Mouse (Mus musculus) forebrain, embryonic 15.5 days (tissue): ENCODE results near the gene Vcam1. TPM values are rescaled to one million over a fixed set of nuclear protein-coding genes. Genes with fewer than 3 reads are reported as not detected.
A peak's percentile ranks its signal among the peaks of the same experiment; 100 is the strongest.

Source experiments
- ATAC-seq: fragments of 200-750 bp; cut with Nextera tagmentation; replicated peaks from 2 replicates; pipeline ENCODE4 v1.8.0; 2017; ENCODE audit warnings: mild to moderate bottlenecking, moderate TSS enrichment, moderate library complexity
- H3K27ac ChIP-seq: fragments of 300-500 bp; sonication (generic); replicated peaks from 2 replicates; pipeline ENCODE4 v1.5.1; 2015; ENCODE audit warnings: mild to moderate bottlenecking, inconsistent platforms
- H3K27me3 ChIP-seq: fragments of 300-500 bp; sonication (generic); 2 replicates; pipeline ENCODE4 v1.6.1; 2015; ENCODE audit warnings: inconsistent platforms
- H3K36me3 ChIP-seq: fragments of 300-500 bp; sonication (generic); 2 replicates; pipeline ENCODE4 v1.6.1; 2015; ENCODE audit warnings: mild to moderate bottlenecking, inconsistent platforms
- H3K4me1 ChIP-seq: fragments of 300-500 bp; sonication (generic); 2 replicates; pipeline ENCODE4 v1.6.1; 2015; ENCODE audit warnings: inconsistent platforms
- H3K4me2 ChIP-seq: fragments of 300-500 bp; sonication (generic); replicated peaks from 2 replicates; pipeline ENCODE4 v1.6.1; 2015; ENCODE audit warnings: mild to moderate bottlenecking, inconsistent platforms
- H3K4me3 ChIP-seq: fragments of 300-500 bp; sonication (generic); 2 replicates; pipeline ENCODE4 v1.5.1; 2015; ENCODE audit warnings: mild to moderate bottlenecking, inconsistent platforms
- H3K9ac ChIP-seq: fragments of 300-500 bp; sonication (generic); replicated peaks from 2 replicates; pipeline ENCODE4 v1.6.1; 2015; ENCODE audit warnings: mild to moderate bottlenecking, inconsistent platforms
- H3K9me3 ChIP-seq: fragments of 300-500 bp; sonication (generic); 2 replicates; pipeline ENCODE4 v1.6.1; 2016; ENCODE audit warnings: inconsistent platforms
- WGBS: fragments of 180-500 bp; shearing (Covaris S2); methylation state at CpG from one replicate; pipeline ENCODE4 v1.1.7; 2015; ENCODE audit warnings: mixed read lengths; 5-methylcytosine and 5-hydroxymethylcytosine counted together
- polyA plus RNA-seq: library from polyadenylated mRNA; unstranded; fragments of >200 nt; fragmentation: Nextera tagmentation; extraction: Ambion mirVana; gene quantifications from 2 replicates; pipeline ENCODE4 v1.2.1, GENCODE M21; 2015

Gene Vcam1
- polyA plus RNA-seq, 1 experiment from 2014 or later = 29.2 TPM

- no peak overlapping the region for H3K27ac ChIP-seq
- H3K9me3 ChIP-seq = no peaks in the 10 kb centered on the region
- H3K4me2 ChIP-seq = no peak overlapping the region
- 80% methylated on average over 9 of the region's 9 CpGs for WGBS
- no peak overlapping the region for H3K4me3 ChIP-seq
- no peaks in the 10 kb centered on the region for H3K36me3 ChIP-seq
- no peak for ATAC-seq
- H3K4me1 ChIP-seq = peaks cover 6% of the 10 kb centered on the region
- no peaks in the 10 kb centered on the region for H3K27me3 ChIP-seq
- no peak overlapping the region for H3K9ac ChIP-seq
These were observed 19.2 kb upstream of the Vcam1 start for GRCm38 (mm10) chr3:116148676-116149075.

GRCm38 (mm10) chr3:116141226-116141625 is 11.7 kb upstream of the Vcam1 start:
- Histone ChIP-seq H3K27ac (no peak overlapping the region), H3K9ac (no peak overlapping the region), H3K27me3 (no peaks in the 10 kb centered on the region), H3K4me1 (no peaks in the 10 kb centered on the region), H3K36me3 (no peaks in the 10 kb centered on the region), H3K4me2 (no peak overlapping the region), H3K4me3 (no peak overlapping the region), H3K9me3 (no peaks in the 10 kb centered on the region)
- ATAC-seq = no peak
- WGBS = 92% methylated on average over 3 of the region's 3 CpGs

DNA sequence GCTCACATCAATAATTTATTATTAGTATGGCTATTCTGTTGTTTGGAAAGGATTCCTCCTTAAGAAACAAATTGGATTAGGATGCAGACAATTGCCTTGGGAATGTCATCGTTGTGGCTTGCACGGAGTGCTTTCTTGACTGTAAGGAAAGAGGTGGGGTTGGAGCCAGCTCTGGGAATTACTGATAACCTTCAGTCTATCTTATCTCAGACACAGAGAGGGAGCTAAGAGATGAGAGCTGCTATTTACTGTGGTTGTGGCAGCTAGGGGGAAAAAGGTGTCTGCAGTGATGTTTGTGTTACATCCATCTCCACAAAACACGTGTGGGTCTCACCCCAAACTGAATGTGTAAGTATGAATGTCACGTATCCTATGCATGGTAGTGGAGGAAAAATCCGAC is 9.5 kb upstream of the Vcam1 start:
- H3K4me2 ChIP-seq = no peak overlapping the region
- no peaks in the 10 kb centered on the region for H3K36me3 ChIP-seq
- H3K4me3 ChIP-seq = no peak overlapping the region
- no peak for ATAC-seq
- no peak overlapping the region for H3K9ac ChIP-seq
- WGBS = 79% methylated on average over 5 of the region's 5 CpGs
- no peaks in the 10 kb centered on the region for H3K9me3 ChIP-seq
- H3K4me1 ChIP-seq = no peaks in the 10 kb centered on the region
- no peaks in the 10 kb centered on the region for H3K27me3 ChIP-seq
- no peak overlapping the region for H3K27ac ChIP-seq

DNA sequence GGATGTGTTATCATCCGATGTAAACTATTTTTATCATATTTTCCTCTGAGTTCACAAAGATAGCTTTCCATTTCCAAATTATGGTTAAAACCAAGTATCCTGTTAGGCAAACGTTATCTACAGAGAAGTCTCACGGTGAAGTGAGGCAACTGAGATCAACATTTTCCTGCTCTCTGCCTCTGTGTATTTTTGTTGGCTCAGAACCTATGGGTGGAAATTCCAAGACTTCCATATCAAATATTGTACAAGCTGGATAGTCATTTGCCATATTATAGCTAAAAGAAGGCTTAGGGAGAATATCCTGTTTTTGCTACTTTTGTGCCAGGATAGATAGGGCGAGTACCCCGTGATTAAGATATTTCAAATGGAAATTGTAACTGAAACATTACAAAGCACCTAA is 8.6 kb upstream of the Vcam1 start:
- H3K27me3 ChIP-seq = no peaks in the 10 kb centered on the region
- H3K36me3 ChIP-seq = no peaks in the 10 kb centered on the region
- 92% methylated on average over 5 of the region's 5 CpGs for WGBS
- H3K4me3 ChIP-seq = no peak overlapping the region
- no peak for ATAC-seq
- H3K4me1 ChIP-seq = no peaks in the 10 kb centered on the region
- no peaks in the 10 kb centered on the region for H3K9me3 ChIP-seq
- H3K4me2 ChIP-seq = no peak overlapping the region
- H3K27ac ChIP-seq = no peak overlapping the region
- no peak overlapping the region for H3K9ac ChIP-seq

DNA sequence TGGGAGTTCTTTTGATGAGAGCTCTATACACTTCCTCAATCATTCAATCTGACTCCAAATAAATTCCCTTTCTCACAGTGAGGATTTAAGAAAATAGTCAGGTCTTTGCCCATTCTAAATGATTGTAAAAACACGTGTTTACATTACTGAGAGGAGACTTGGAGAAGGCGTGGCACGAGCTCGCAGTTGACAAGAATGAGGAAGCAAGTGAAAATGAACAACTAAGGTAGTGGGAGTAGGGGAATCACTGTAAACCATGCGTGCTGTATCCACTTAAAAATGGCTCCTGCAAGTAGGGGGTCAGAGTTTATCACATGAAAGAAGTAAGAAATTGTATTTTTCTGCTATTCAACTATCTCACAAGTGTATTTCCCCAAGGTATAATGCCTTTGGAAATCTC is 3.9 kb upstream of the Vcam1 start:
- H3K4me3 ChIP-seq = no peak overlapping the region
- peaks cover 11% of the 10 kb centered on the region for H3K4me1 ChIP-seq
- H3K27ac ChIP-seq = no peak overlapping the region
- H3K27me3 ChIP-seq = no peaks in the 10 kb centered on the region
- H3K9ac ChIP-seq = no peak overlapping the region
- H3K4me2 ChIP-seq = no peak overlapping the region
- ATAC-seq = no peak
- H3K9me3 ChIP-seq = no peaks in the 10 kb centered on the region
- no peaks in the 10 kb centered on the region for H3K36me3 ChIP-seq
- WGBS = 85% methylated on average over 5 of the region's 5 CpGs

GRCm38 (mm10) chr3:116130711-116131110 is 1.2 kb upstream of the Vcam1 start:
- ATAC-seq = no peak
- Histone ChIP-seq H3K4me1 (peaks cover 23% of the 10 kb centered on the region), H3K27ac (no peak overlapping the region), H3K36me3 (no peaks in the 10 kb centered on the region), H3K4me3 (no peak overlapping the region), H3K9me3 (no peaks in the 10 kb centered on the region), H3K9ac (no peak overlapping the region), H3K27me3 (no peaks in the 10 kb centered on the region), H3K4me2 (no peak overlapping the region)
- 85% methylated on average over 3 of the region's 3 CpGs for whole genome bisulfite sequencing

GRCm38 (mm10) chr3:116129841-116130595 is 530 bp upstream of the Vcam1 start:
- Histone ChIP-seq H3K9ac (no peak overlapping the region), H3K27me3 (no peaks in the 10 kb centered on the region), H3K27ac (no peak overlapping the region), H3K9me3 (no peaks in the 10 kb centered on the region), H3K36me3 (no peaks in the 10 kb centered on the region), H3K4me2 (no peak overlapping the region), H3K4me3 (no peak overlapping the region), H3K4me1 (peaks cover 23% of the 10 kb centered on the region)
- WGBS = 42% methylated on average over 4 of the region's 4 CpGs
- ATAC-seq = no peak

DNA sequence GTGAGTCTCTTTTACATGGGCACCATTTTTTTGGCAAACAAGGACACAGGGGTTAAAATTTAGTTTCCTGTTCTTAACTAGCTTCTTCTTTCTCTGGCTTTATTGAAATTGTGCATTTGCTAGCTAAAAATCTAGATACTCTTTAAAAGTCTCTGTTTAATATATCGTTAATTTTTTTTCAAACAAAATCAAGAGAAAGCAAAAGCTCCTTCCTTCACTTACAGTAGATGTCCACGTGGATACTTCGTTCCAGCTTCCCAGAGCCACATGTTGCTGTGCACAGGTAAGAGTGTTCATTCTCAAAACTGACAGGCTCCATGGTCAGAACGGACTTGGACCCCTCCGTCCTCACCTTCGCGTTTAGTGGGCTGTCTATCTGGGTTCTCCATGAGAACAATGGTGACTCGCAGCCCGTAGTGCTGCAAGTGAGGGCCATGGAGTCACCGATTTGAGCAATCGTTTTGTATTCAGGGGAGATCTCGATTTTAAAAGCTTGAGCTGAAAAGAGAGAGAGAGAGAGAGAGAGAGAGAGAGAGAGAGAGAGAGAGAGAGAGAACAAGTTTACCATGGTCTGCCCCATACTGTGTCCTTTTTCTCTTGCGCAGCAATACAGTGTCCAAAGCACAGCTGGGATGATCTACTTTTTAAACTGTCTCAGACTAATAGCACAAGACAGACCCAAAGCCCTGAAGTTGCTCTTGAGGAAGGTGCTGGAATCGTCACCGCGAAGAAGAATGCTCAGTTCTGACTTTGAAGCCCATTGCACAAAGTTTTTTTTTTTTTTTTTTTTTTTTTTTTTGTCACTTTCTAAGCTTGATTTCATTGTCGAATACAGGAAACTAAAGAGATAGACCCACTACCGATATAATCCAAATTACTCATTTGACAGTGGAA is 930 bp downstream of the Vcam1 start:
- 21% methylated on average over 18 of the region's 18 CpGs for WGBS
- Histone ChIP-seq H3K4me3 (peak overlapping the region; percentile 36), H3K9me3 (no peaks in the 10 kb centered on the region), H3K36me3 (no peaks in the 10 kb centered on the region), H3K4me2 (peak overlapping the region; percentile 45), H3K27me3 (no peaks in the 10 kb centered on the region), H3K9ac (peak overlapping the region; percentile 28; the same call in 1 of the 2 replicates), H3K27ac (peak overlapping the region; percentile 43), H3K4me1 (peaks cover 23% of the 10 kb centered on the region)
- peak; percentile 51; the same call in 1 of the 2 replicates for ATAC-seq

DNA sequence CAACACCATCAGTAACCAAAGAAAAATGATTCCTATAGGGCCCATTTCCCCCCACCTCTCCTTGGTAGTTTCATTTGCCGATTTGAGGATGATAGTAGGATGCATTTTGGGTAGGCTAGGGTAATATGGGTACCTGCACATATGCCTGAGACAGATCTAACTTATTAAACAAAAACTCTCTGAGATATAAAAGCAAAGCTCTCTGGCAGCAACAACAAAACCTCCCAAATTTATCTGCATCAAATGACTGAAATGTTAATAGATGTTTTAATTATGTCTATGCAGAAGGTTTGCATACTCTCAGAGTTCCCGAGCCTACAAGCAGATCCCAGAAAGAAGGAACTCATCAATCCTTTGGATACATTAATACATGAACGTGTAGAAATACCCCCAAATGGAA is 1.7 kb downstream of the Vcam1 start:
- Histone ChIP-seq H3K4me3 (peak overlapping the region; percentile 36), H3K27ac (no peak overlapping the region), H3K36me3 (no peaks in the 10 kb centered on the region), H3K27me3 (no peaks in the 10 kb centered on the region), H3K9ac (0 out of 2 replicates have a peak overlapping the region, but pooled peaks have one; percentile 19), H3K9me3 (no peaks in the 10 kb centered on the region), H3K4me2 (peak overlapping the region; percentile 45), H3K4me1 (peaks cover 23% of the 10 kb centered on the region)
- ATAC-seq = no peak
- WGBS = 39% methylated on average over 3 of the region's 3 CpGs

GRCm38 (mm10) chr3:116127281-116127680 is 2.2 kb downstream of the Vcam1 start:
- Histone ChIP-seq H3K27ac (no peak overlapping the region; the same call in 1 of the 2 replicates), H3K27me3 (no peaks in the 10 kb centered on the region), H3K36me3 (no peaks in the 10 kb centered on the region), H3K9ac (no peak overlapping the region), H3K4me3 (peak overlapping the region; percentile 5), H3K9me3 (no peaks in the 10 kb centered on the region), H3K4me1 (peaks cover 23% of the 10 kb centered on the region), H3K4me2 (peak overlapping the region; percentile 23)
- ATAC-seq = no peak
- WGBS = 23% methylated on average over 2 of the region's 2 CpGs

GRCm38 (mm10) chr3:116126508-116127190 is 2.8 kb downstream of the Vcam1 start:
- WGBS = 39% methylated on average over 7 of the region's 7 CpGs
- peak overlapping the region; percentile 23 for H3K4me2 ChIP-seq
- no peaks in the 10 kb centered on the region for H3K36me3 ChIP-seq
- no peaks in the 10 kb centered on the region for H3K9me3 ChIP-seq
- ATAC-seq = no peak
- peak overlapping the region; percentile 5 for H3K4me3 ChIP-seq
- no peak overlapping the region for H3K9ac ChIP-seq
- H3K27ac ChIP-seq = no peak overlapping the region
- H3K27me3 ChIP-seq = no peaks in the 10 kb centered on the region
- H3K4me1 ChIP-seq = peaks cover 23% of the 10 kb centered on the region

- Histone ChIP-seq H3K4me3 (no peak overlapping the region), H3K9ac (no peak overlapping the region), H3K4me1 (peaks cover 23% of the 10 kb centered on the region), H3K27ac (no peak overlapping the region), H3K27me3 (no peaks in the 10 kb centered on the region), H3K36me3 (no peaks in the 10 kb centered on the region), H3K4me2 (no peak overlapping the region; the same call in 1 of the 2 replicates), H3K9me3 (no peaks in the 10 kb centered on the region)
- no peak for ATAC-seq
- 12% methylated on average over 4 of the region's 4 CpGs for WGBS
These were observed 3.4 kb downstream of the Vcam1 start for GRCm38 (mm10) chr3:116126070-116126469.
